Mouse (Mus musculus) T-cell, adult 66 days (primary cell): Measurements from ENCODE around the gene Umad1. TPM values are rescaled to one million over a fixed set of nuclear protein-coding genes. Genes with fewer than 3 reads are reported as not detected.

Experiments used
- total RNA-seq, 2 experiments: library from RNA; stranded (reverse); gene quantifications; 3 replicates in 1 of 2; 4 replicates in 1 of 2; pipeline ENCODE4 v1.2.4; 2023

Gene Umad1
- 1 to 10 TPM; 5.0 to 5.6 TPM for total RNA-seq

GRCm38 (mm10) chr6:8259004-8259666 is at the start of gene Umad1, which contains the start of the genes Rpa3 and Gm45062:
Umad1 (plus strand) TSS chr6:8259288.
Rpa3 (minus strand) TSS chr6:8259173.
Gm45062 (plus strand) TSS chr6:8259450.

Other genes with a start within 250 kb of the Umad1 start
- gene Col28a1, start 66.7 kb upstream of the Umad1 start, total RNA-seq: not detected
- 10 to 100 TPM; 24.9 to 25.1 TPM for gene Mios, start 50.1 kb upstream of the Umad1 start, total RNA-seq
- 10 to 100 TPM; 18.5 to 18.7 TPM for gene Rpa3, start 115 bp upstream of the Umad1 start, total RNA-seq
- gene Gm45062, start 162 bp downstream of the Umad1 start, total RNA-seq: not detected